In the genomic region with DNA sequence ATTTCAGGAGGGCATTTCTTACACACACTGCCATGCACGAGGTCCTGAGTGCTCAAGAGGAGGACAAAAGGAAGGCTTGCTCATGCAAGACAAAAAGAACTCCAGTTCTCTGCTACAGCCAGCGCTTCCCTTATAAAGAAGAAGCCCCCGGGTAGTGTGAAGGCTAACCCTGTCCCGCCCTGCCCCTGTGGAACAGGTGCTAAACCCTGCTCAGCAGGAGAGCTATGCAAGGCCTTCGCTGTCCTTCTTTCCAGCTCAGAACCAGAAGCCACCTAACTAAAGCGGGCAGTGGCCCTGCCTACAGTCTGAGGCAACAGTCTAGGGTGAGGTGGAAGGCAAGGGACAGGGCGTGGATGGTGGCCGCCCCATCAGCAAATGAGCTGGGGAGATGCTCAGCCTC, we compare ENCODE assay signal across 14 mouse cellular contexts.
DNase-seq lines count a peak whose midpoint lies in the region; ATAC-seq and TF ChIP-seq lines count a peak whose summit lies in the region.
"Had no signal": no experiment of that assay in that cellular context is flagged by ENCODE, and none has a peak within 500 bp of the region (broad histone marks: within the 10 kb centered on the region; RNA-seq: fewer than 3 reads in every experiment).

No protein-coding gene starts in this region.

- no peak for DNase-seq in hindbrain, embryonic 10.5 days (ENCODE audit: low spot score)
- no peak for DNase-seq in hindbrain, postnatal 0 days (ENCODE audit: low spot score)
- no peak for DNase-seq in cerebellum, postnatal 25 days
- DNase-seq in frontal cortex, postnatal 25 days (ENCODE audit: low spot score in 2 of 2): no peak
- no peak for DNase-seq in urinary bladder, postnatal 14 days (ENCODE audit: low spot score)
- DNase-seq: cerebellum, postnatal 14 days; gastrocnemius, postnatal 25 days; lung, embryonic 14.5 days; lung, postnatal 4 days; right cerebral cortex, postnatal 4 days had no signal

- H3K27me3 ChIP-seq in hindbrain, embryonic 10.5 days (ENCODE audit: insufficient read depth, poor library complexity, severe bottlenecking): peaks cover 98% of the 10 kb centered on the region
- H3K27me3 ChIP-seq in hindbrain, postnatal 0 days (ENCODE audit: insufficient read depth, low read length): no peaks in the 10 kb centered on the region
- peaks cover 28% of the 10 kb centered on the region for H3K27me3 ChIP-seq in neural tube, embryonic 13.5 days
- H3K27me3 ChIP-seq in neural tube, embryonic 15.5 days (replicated peaks): no peaks in the 10 kb centered on the region
- no peaks in the 10 kb centered on the region for H3K27me3 ChIP-seq in hindbrain, embryonic 15.5 days

- H3K27ac ChIP-seq in hindbrain, embryonic 10.5 days: peak overlapping the region; percentile 64
- H3K27ac ChIP-seq in hindbrain, postnatal 0 days: no peak overlapping the region
- peak overlapping the region; percentile 72 for H3K27ac ChIP-seq in neural tube, embryonic 13.5 days (replicated peaks)
- no peak overlapping the region for H3K27ac ChIP-seq in neural tube, embryonic 15.5 days (replicated peaks)
- H3K27ac ChIP-seq in hindbrain, embryonic 15.5 days (replicated peaks): 0 out of 2 replicates have a peak overlapping the region, but pooled peaks have one; percentile 16
- H3K27ac ChIP-seq: liver, embryonic 12.5 days had no signal

- H3K36me3 ChIP-seq in hindbrain, embryonic 10.5 days: no peaks in the 10 kb centered on the region
- H3K36me3 ChIP-seq in hindbrain, postnatal 0 days (ENCODE audit: insufficient read depth, low read length): no peaks in the 10 kb centered on the region
- no peaks in the 10 kb centered on the region for H3K36me3 ChIP-seq in neural tube, embryonic 13.5 days
- no peaks in the 10 kb centered on the region for H3K36me3 ChIP-seq in neural tube, embryonic 15.5 days
- no peaks in the 10 kb centered on the region for H3K36me3 ChIP-seq in hindbrain, embryonic 15.5 days
- H3K36me3 ChIP-seq: liver, embryonic 12.5 days had no signal

- no peaks in the 10 kb centered on the region for H3K9me3 ChIP-seq in hindbrain, embryonic 10.5 days
- no peaks in the 10 kb centered on the region for H3K9me3 ChIP-seq in hindbrain, postnatal 0 days (ENCODE audit: low read length)
- no peaks in the 10 kb centered on the region for H3K9me3 ChIP-seq in neural tube, embryonic 13.5 days
- H3K9me3 ChIP-seq in neural tube, embryonic 15.5 days (replicated peaks): no peaks in the 10 kb centered on the region
- no peaks in the 10 kb centered on the region for H3K9me3 ChIP-seq in hindbrain, embryonic 15.5 days
- H3K9me3 ChIP-seq: liver, embryonic 12.5 days had no signal

- no peak for ATAC-seq in hindbrain, postnatal 0 days
- no peak for ATAC-seq in neural tube, embryonic 13.5 days (ENCODE audit: low read depth)
- no peak for ATAC-seq in neural tube, embryonic 15.5 days (ENCODE audit: low FRiP score)
- no peak for ATAC-seq in hindbrain, embryonic 15.5 days (ENCODE audit: low FRiP score, low read depth)
- ATAC-seq: liver, embryonic 12.5 days had no signal

- WGBS in hindbrain, embryonic 10.5 days: 7% methylated on average over 8 of the region's 8 CpGs
- 43% methylated on average over 8 of the region's 8 CpGs for WGBS in hindbrain, postnatal 0 days
- WGBS in neural tube, embryonic 13.5 days: 21% methylated on average over 8 of the region's 8 CpGs
- 28% methylated on average over 8 of the region's 8 CpGs for WGBS in neural tube, embryonic 15.5 days
- WGBS in hindbrain, embryonic 15.5 days: 20% methylated on average over 8 of the region's 8 CpGs

- H3K9ac ChIP-seq in hindbrain, postnatal 0 days (replicated peaks; ENCODE audit: low read length): no peak overlapping the region
- H3K9ac ChIP-seq in neural tube, embryonic 13.5 days: peak overlapping the region; percentile 53
- no peak overlapping the region for H3K9ac ChIP-seq in neural tube, embryonic 15.5 days (replicated peaks)
- H3K9ac ChIP-seq in hindbrain, embryonic 15.5 days: no peak overlapping the region
- H3K9ac ChIP-seq: liver, embryonic 12.5 days; lung, embryonic 14.5 days had no signal

- H3K4me3 ChIP-seq in hindbrain, embryonic 10.5 days: no peak overlapping the region
- no peak overlapping the region for H3K4me3 ChIP-seq in hindbrain, postnatal 0 days (ENCODE audit: low read length)
- H3K4me3 ChIP-seq in neural tube, embryonic 13.5 days: no peak overlapping the region
- no peak overlapping the region for H3K4me3 ChIP-seq in neural tube, embryonic 15.5 days (replicated peaks)
- no peak overlapping the region for H3K4me3 ChIP-seq in hindbrain, embryonic 15.5 days
- H3K4me3 ChIP-seq: liver, embryonic 12.5 days had no signal

- no peak for TF ChIP-seq CTCF in hindbrain, postnatal 0 days (IDR thresholded peaks at IDR 0.05; ENCODE audit: low read depth)

- H3K4me1 ChIP-seq in hindbrain, embryonic 10.5 days (replicated peaks): peaks cover 42% of the 10 kb centered on the region
- H3K4me1 ChIP-seq in hindbrain, postnatal 0 days (ENCODE audit: insufficient read depth, low read length): peaks cover 19% of the 10 kb centered on the region
- peaks cover 71% of the 10 kb centered on the region for H3K4me1 ChIP-seq in neural tube, embryonic 13.5 days (replicated peaks)
- H3K4me1 ChIP-seq in neural tube, embryonic 15.5 days: peaks cover 35% of the 10 kb centered on the region
- peaks cover 43% of the 10 kb centered on the region for H3K4me1 ChIP-seq in hindbrain, embryonic 15.5 days (replicated peaks)
- H3K4me1 ChIP-seq: liver, embryonic 12.5 days had no signal

- H3K4me2 ChIP-seq in hindbrain, postnatal 0 days (ENCODE audit: low read depth, low read length): no peak overlapping the region
- H3K4me2 ChIP-seq in neural tube, embryonic 13.5 days: peak overlapping the region; percentile 11; the same call in 1 of the 2 replicates
- H3K4me2 ChIP-seq in neural tube, embryonic 15.5 days: no peak overlapping the region
- no peak overlapping the region for H3K4me2 ChIP-seq in hindbrain, embryonic 15.5 days
- H3K4me2 ChIP-seq: liver, embryonic 12.5 days; lung, embryonic 14.5 days had no signal

Comparison
In these comparisons a context has a peak if more than half of its experiments do, and no peak if none do; other contexts are left out.
1. H3K27ac ChIP-seq: peak in hindbrain, embryonic 10.5 days (single experiment), neural tube, embryonic 13.5 days (single experiment) and hindbrain, embryonic 15.5 days (single experiment); none in hindbrain, postnatal 0 days (single experiment) and neural tube, embryonic 15.5 days (single experiment).